Mouse (Mus musculus): ENCODE measurements at regions not wholly inside any gene's neighbourhood (a gene's known extent, or its start where the extent isn't known, plus 50 kb on each side); places are given as distances from the start of the nearest gene placed in this dataset.

DNA sequence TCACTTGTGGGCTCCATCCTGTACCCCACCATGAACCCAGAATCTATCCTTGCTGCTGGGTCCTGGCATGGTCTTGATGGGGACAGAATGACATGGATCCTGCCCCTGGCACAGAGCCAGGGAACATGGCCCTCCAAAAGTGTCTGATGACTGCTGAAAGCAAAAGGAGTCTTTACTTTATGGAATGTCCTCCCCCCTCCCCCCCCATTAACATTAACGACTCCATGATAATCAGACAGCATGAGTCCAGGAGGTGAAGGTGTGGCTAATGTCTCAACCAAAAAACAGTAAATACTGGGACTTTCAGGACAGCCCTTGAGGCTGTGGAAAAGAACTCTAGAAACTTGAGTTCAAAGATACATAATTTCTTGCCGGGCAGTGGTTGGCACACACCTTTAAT is 133.9 kb upstream of the Spin1 start:
- Histone ChIP-seq H3K4me3 (ENCODE audit: low read depth, low read length) (no peak overlapping the region), H3K9ac (replicated peaks; ENCODE audit: low read length, poor library complexity, severe bottlenecking) (no peak overlapping the region), H3K9me3 (ENCODE audit: low read length) (no peaks in the 10 kb centered on the region), H3K36me3 (ENCODE audit: insufficient read depth, low read length) (no peaks in the 10 kb centered on the region), H3K4me1 (ENCODE audit: insufficient read depth, low read length) (no peaks in the 10 kb centered on the region), H3K27me3 (ENCODE audit: insufficient read depth, low read length) (no peaks in the 10 kb centered on the region), H3K4me2 (ENCODE audit: low read depth, low read length, poor library complexity, severe bottlenecking) (no peak overlapping the region), H3K27ac (ENCODE audit: low read depth, low read length) (no peak overlapping the region)
- WGBS = 93% methylated on average over 2 of the region's 2 CpGs
- TF ChIP-seq CTCF (IDR thresholded peaks at IDR 0.05) = no peak
- ATAC-seq (ENCODE audit: low FRiP score) (no peak), DNase-seq (ENCODE audit: low spot score) (no peak)

DNA sequence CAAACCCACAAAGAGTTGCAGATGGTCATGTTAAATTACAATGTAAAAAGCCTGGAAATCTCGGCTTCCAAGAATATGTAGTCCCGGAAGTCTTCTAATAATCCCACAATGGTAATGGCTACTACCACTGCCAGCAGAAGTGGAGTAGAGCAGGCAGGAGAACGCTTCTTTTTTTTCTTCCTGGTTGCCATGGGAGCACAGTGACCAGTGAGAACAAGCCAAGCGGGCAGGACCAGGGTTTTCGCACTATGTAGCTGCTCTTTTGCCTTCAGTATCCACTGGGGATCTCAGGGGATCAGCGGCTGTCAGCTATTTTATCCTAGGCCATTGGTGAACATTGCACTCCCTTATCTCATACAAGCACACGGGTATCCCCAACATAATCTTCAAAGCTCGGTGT is 127.3 kb upstream of the Spin1 start:
- Histone ChIP-seq H3K4me3 (ENCODE audit: low read depth, low read length) (no peak overlapping the region), H3K4me1 (ENCODE audit: insufficient read depth, low read length) (no peaks in the 10 kb centered on the region), H3K9ac (replicated peaks; ENCODE audit: low read length, poor library complexity, severe bottlenecking) (no peak overlapping the region), H3K36me3 (ENCODE audit: insufficient read depth, low read length) (no peaks in the 10 kb centered on the region), H3K27ac (ENCODE audit: low read depth, low read length) (no peak overlapping the region), H3K4me2 (ENCODE audit: low read depth, low read length, poor library complexity, severe bottlenecking) (no peak overlapping the region), H3K27me3 (ENCODE audit: insufficient read depth, low read length) (no peaks in the 10 kb centered on the region), H3K9me3 (ENCODE audit: low read length) (no peaks in the 10 kb centered on the region)
- ATAC-seq (ENCODE audit: low FRiP score) (peak; percentile 62; the same call in 1 of the 2 replicates), DNase-seq (ENCODE audit: low spot score) (peak; percentile 66)
- WGBS = 34% methylated on average over 8 of the region's 8 CpGs
- TF ChIP-seq CTCF (IDR thresholded peaks at IDR 0.05) = no peak

DNA sequence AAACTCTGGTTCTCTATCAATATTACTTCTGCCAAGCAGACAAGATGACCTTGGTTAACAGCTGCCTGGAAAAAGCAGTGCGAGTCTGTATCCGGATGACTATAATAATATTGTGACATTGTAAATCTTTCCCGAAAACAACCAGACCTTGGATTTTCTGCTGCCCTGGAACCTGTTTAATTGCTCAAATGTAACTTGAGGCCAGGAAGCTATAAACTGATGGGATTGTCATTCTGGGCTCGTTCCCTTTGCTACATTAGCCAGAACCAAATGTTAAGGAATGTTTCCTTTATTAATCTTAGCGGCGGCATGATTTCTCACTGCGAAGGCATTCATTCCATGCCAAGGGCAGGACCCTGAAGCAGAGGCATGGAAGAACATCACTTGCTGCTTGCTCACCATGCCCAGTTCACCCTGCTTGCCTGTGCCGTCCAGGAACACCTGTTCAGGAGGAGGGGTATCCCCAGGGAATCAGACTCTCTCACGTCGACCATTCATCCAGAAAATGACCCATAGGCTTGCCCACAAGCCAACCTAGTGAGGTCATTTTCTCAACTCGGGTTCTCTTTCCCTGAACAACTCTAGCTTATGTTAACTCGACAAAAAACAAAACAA is 125.3 kb upstream of the Spin1 start:
- no peak for DNase-seq (ENCODE audit: low spot score)
- H3K36me3 ChIP-seq (ENCODE audit: insufficient read depth, low read length) = no peaks in the 10 kb centered on the region
- WGBS = 85% methylated on average over 12 of the region's 12 CpGs
- H3K9me3 ChIP-seq (ENCODE audit: low read length) = no peaks in the 10 kb centered on the region
- TF ChIP-seq CTCF (IDR thresholded peaks at IDR 0.05) = no peak
- H3K9ac ChIP-seq (replicated peaks; ENCODE audit: low read length, poor library complexity, severe bottlenecking) = no peak overlapping the region
- no peak overlapping the region for H3K4me3 ChIP-seq (ENCODE audit: low read depth, low read length)
- no peak for ATAC-seq (ENCODE audit: low FRiP score)
- H3K4me1 ChIP-seq (ENCODE audit: insufficient read depth, low read length) = no peaks in the 10 kb centered on the region
- no peak overlapping the region for H3K27ac ChIP-seq (ENCODE audit: low read depth, low read length)
- no peak overlapping the region for H3K4me2 ChIP-seq (ENCODE audit: low read depth, low read length, poor library complexity, severe bottlenecking)
- H3K27me3 ChIP-seq (ENCODE audit: insufficient read depth, low read length) = no peaks in the 10 kb centered on the region

DNA sequence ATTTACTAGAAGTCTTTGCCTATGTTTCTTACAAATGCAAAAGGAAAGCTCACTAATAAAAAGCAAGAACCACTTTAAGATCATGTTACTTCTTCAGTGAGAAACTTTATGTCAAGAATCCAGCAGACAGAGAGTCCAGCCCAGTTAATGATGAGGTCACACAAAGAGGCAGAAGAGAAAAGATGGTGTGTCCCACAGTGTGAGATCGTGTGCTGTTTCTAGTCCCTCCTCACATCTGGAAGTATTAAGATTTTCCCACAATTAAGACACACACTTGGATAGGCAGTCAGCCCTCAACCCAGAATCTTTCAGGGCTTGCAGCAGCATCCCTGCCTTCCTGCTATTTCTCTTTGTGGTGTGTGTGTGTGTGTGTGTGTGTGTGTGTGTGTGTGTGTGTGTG is 118.7 kb upstream of the Spin1 start:
- Histone ChIP-seq H3K9me3 (ENCODE audit: low read length) (no peaks in the 10 kb centered on the region), H3K36me3 (ENCODE audit: insufficient read depth, low read length) (no peaks in the 10 kb centered on the region), H3K27ac (ENCODE audit: low read depth, low read length) (no peak overlapping the region), H3K4me1 (ENCODE audit: insufficient read depth, low read length) (no peaks in the 10 kb centered on the region), H3K9ac (replicated peaks; ENCODE audit: low read length, poor library complexity, severe bottlenecking) (no peak overlapping the region), H3K4me3 (ENCODE audit: low read depth, low read length) (no peak overlapping the region), H3K27me3 (ENCODE audit: insufficient read depth, low read length) (no peaks in the 10 kb centered on the region), H3K4me2 (ENCODE audit: low read depth, low read length, poor library complexity, severe bottlenecking) (no peak overlapping the region)
- TF ChIP-seq CTCF (IDR thresholded peaks at IDR 0.05) = no peak
- no peak for ATAC-seq (ENCODE audit: low FRiP score)
- WGBS = 80% methylated on average over 1 of the region's 1 CpGs
- DNase-seq (ENCODE audit: low spot score) = no peak

DNA sequence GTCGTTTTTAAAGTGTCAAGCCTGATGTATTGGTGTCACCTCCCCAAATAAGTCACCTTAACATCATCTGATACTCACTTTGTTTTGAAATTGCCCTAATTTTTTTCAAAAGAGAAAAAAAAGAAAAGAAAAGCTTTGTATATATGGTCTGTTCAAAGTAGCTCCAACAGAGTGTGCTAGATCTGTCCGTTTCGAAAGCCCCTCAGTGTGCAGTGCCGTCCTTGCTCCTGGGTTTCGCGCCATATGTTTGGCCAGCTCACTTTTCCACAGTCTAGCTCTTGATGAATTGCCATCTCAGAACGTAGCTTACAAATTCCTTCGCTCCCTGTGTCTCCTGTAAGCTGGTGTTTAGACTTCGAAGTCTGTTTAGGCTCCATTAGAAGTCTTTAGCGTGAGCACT is 117.7 kb upstream of the Spin1 start:
- DNase-seq (ENCODE audit: low spot score) = no peak
- no peaks in the 10 kb centered on the region for H3K36me3 ChIP-seq (ENCODE audit: insufficient read depth, low read length)
- H3K9ac ChIP-seq (replicated peaks; ENCODE audit: low read length, poor library complexity, severe bottlenecking) = no peak overlapping the region
- 87% methylated on average over 10 of the region's 10 CpGs for WGBS
- TF ChIP-seq CTCF (IDR thresholded peaks at IDR 0.05) = no peak
- H3K4me2 ChIP-seq (ENCODE audit: low read depth, low read length, poor library complexity, severe bottlenecking) = no peak overlapping the region
- no peaks in the 10 kb centered on the region for H3K4me1 ChIP-seq (ENCODE audit: insufficient read depth, low read length)
- no peaks in the 10 kb centered on the region for H3K9me3 ChIP-seq (ENCODE audit: low read length)
- no peaks in the 10 kb centered on the region for H3K27me3 ChIP-seq (ENCODE audit: insufficient read depth, low read length)
- no peak overlapping the region for H3K27ac ChIP-seq (ENCODE audit: low read depth, low read length)
- H3K4me3 ChIP-seq (ENCODE audit: low read depth, low read length) = no peak overlapping the region
- no peak for ATAC-seq (ENCODE audit: low FRiP score)

DNA sequence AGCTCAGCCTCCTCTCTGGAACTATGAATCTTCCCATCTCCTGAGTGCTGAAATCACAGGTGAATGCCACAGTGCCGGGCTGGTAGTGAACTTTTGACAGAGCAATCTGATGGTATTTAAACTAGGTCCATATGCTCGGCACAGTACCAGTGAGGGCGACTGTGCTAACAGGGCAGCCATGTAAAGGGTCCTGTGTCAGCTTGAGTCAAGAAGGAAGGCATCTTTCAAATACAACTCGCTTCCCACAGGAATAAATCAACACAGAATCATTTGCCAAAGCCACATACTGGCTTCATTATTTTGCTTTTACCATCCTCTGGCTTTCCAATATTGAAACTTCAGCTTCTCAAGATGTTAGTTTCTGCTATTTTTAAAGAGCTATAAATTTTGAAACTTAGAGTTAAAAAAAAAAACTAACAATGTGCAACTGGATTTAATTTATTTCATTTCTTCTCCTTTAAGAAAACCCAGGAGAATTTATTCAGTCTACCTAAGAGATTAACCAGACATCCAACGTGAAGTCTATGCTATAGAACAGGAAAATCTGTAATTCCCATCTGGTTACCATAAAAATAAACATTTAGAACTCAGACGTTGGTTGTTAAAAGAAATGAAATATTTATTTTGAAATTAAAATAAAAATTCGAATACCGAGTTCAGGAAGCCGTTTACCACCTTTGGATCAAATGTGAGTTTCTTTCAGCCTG is 108.8 kb upstream of the Spin1 start:
- WGBS = 82% methylated on average over 9 of the region's 9 CpGs
- no peak overlapping the region for H3K4me2 ChIP-seq (ENCODE audit: low read depth, low read length, poor library complexity, severe bottlenecking)
- H3K9me3 ChIP-seq (ENCODE audit: low read length) = no peaks in the 10 kb centered on the region
- H3K27me3 ChIP-seq (ENCODE audit: insufficient read depth, low read length) = no peaks in the 10 kb centered on the region
- ATAC-seq (ENCODE audit: low FRiP score) (no peak), DNase-seq (ENCODE audit: low spot score) (no peak)
- TF ChIP-seq CTCF (IDR thresholded peaks at IDR 0.05) = no peak
- H3K27ac ChIP-seq (ENCODE audit: low read depth, low read length) = no peak overlapping the region
- H3K4me1 ChIP-seq (ENCODE audit: insufficient read depth, low read length) = no peaks in the 10 kb centered on the region
- H3K4me3 ChIP-seq (ENCODE audit: low read depth, low read length) = no peak overlapping the region
- H3K9ac ChIP-seq (replicated peaks; ENCODE audit: low read length, poor library complexity, severe bottlenecking) = no peak overlapping the region
- H3K36me3 ChIP-seq (ENCODE audit: insufficient read depth, low read length) = no peaks in the 10 kb centered on the region
